Mouse (Mus musculus): ENCODE measurements at regions not wholly inside any gene's neighbourhood (a gene's known extent, or its start where the extent isn't known, plus 50 kb on each side); places are given as distances from the start of the nearest gene placed in this dataset.

DNA sequence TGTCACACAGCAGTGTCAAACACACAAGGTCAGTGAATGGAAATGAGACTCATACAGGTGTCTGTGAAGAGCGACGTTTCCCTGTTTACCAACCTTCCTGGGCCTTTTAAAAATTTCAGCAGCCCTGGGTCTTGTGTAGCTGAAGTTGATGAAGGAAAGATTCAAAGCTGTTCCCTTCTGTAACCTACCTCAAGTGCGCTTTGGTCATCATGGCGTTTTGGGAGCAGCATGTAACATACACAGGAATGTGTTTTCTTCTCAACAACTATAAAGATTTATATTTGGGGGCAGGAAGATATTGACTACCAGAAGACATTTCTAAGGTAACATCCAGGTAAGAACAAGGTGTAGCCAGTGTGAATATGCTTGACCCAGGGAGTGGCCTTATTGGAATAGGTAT lies 466.9 kb upstream of the Cdh4 start:
- TF ChIP-seq CTCF (IDR thresholded peaks at IDR 0.05; ENCODE audit: low read depth, low read length): no peak
- no peak for TF ChIP-seq POLR2A (IDR thresholded peaks at IDR 0.05; ENCODE audit: extremely low read depth, insufficient read depth, low read length)

Measured in liver, adult 2 months (tissue).